Comparison of ENCODE assay signal across 8 mouse cellular contexts in genomic region chrX:112370577-112371410, GRCm38 (mm10). TPM values are rescaled to one million over a fixed set of nuclear protein-coding genes. Genes with fewer than 3 reads are reported as not detected.
DNase-seq lines count a peak whose midpoint lies in the region; ATAC-seq and TF ChIP-seq lines count a peak whose summit lies in the region.
"Not testable (repeated sequence)": the region's sequence is repeated elsewhere in the genome, so short reads cannot be mapped to it uniquely, and the experiment has no call there.

No protein-coding gene starts in this region.

- H3K79me2 ChIP-seq in MEL (ENCODE audit: control insufficient read depth, insufficient read depth, low read length, poor library complexity): not testable (repeated sequence)

- peak; percentile 91 for DNase-seq in MEL (ENCODE audit: low read depth, low spot score)
- peak; percentile 67 for DNase-seq in cerebellum, adult 9-10 months
- peak; percentile 20 to 22 for DNase-seq in frontal cortex, postnatal 10 days (ENCODE audit: low spot score in 2 of 2)
- DNase-seq in heart, postnatal 4 days: peak; percentile 16
- DNase-seq in large intestine, adult 2 months (ENCODE audit: low read depth, low spot score): peak; percentile 53
- DNase-seq in testis, postnatal 14 days (ENCODE audit: low spot score): peak; percentile 44

- not testable (repeated sequence) for H3K4me2 ChIP-seq in liver, embryonic 16.5 days (ENCODE audit: low read depth, low read length); neural tube, embryonic 12.5 days (replicated peaks)

- not testable (repeated sequence) for H3K9ac ChIP-seq in MEL (ENCODE audit: control insufficient read depth, low read depth, low read length, poor library complexity, severe bottlenecking); liver, embryonic 16.5 days (ENCODE audit: low read depth, low read length); neural tube, embryonic 12.5 days

- ATAC-seq in liver, embryonic 16.5 days (ENCODE audit: low read depth): peak; percentile 91
- peak; percentile 98 for ATAC-seq in neural tube, embryonic 12.5 days (ENCODE audit: low FRiP score, low read depth)

- H3K27ac ChIP-seq in MEL (ENCODE audit: control insufficient read depth, low read depth, low read length); liver, embryonic 16.5 days (ENCODE audit: low read length); neural tube, embryonic 12.5 days: not testable (repeated sequence)

- H3K4me3 ChIP-seq in MEL (ENCODE audit: control insufficient read depth in 1 of 2, insufficient read depth in 1 of 2, low read depth in 2 of 2, low read length in 2 of 2); liver, embryonic 16.5 days (ENCODE audit: low read depth, low read length); neural tube, embryonic 12.5 days: not testable (repeated sequence)

- H3K36me3 ChIP-seq in MEL (ENCODE audit: control insufficient read depth in 1 of 2, insufficient read depth in 2 of 2, low read length in 2 of 2); liver, embryonic 16.5 days (ENCODE audit: control insufficient read depth, insufficient read depth); neural tube, embryonic 12.5 days: not testable (repeated sequence)

- TF ChIP-seq RAD21 in MEL (IDR thresholded peaks at IDR 0.05; ENCODE audit: low read depth, low read length): peak; percentile 19

- not testable (repeated sequence) for TF ChIP-seq EP300 in MEL (IDR thresholded peaks at IDR 0.05; ENCODE audit: low read depth in 1 of 2, low read length in 2 of 2)

- not testable (repeated sequence) for H3K27me3 ChIP-seq in MEL (ENCODE audit: control insufficient read depth in 1 of 2, insufficient read depth in 2 of 2, low read length in 2 of 2); liver, embryonic 16.5 days (ENCODE audit: control insufficient read depth, insufficient read depth, low read depth, low read length); neural tube, embryonic 12.5 days (replicated peaks)

- H3K9me3 ChIP-seq in MEL (replicated peaks; ENCODE audit: insufficient read depth, low read length); liver, embryonic 16.5 days (replicated peaks; ENCODE audit: control insufficient read depth, low read length); neural tube, embryonic 12.5 days: not testable (repeated sequence)

- WGBS in large intestine, adult 2 months: 83% methylated on average over 5 of the region's 5 CpGs
- WGBS in liver, embryonic 16.5 days (ENCODE audit: insufficient replicate concordance): 63% methylated on average over 5 of the region's 5 CpGs
- WGBS in neural tube, embryonic 12.5 days: 86% methylated on average over 5 of the region's 5 CpGs

- H3K4me1 ChIP-seq in MEL (ENCODE audit: control insufficient read depth in 1 of 2, insufficient read depth in 2 of 2, low read length in 2 of 2); liver, embryonic 16.5 days (ENCODE audit: control insufficient read depth, low read depth, low read length); neural tube, embryonic 12.5 days: not testable (repeated sequence)

- TF ChIP-seq CTCF in MEL (IDR thresholded peaks at IDR 0.05 in 2 of 3, conservative IDR thresholded peaks at IDR 0.05 in 1 of 3; ENCODE audit: control insufficient read depth in 1 of 3, insufficient read depth in 1 of 3, low read depth in 2 of 3, low read length in 3 of 3, poor library complexity in 1 of 3, severe bottlenecking in 1 of 3): not testable (repeated sequence)

- TF ChIP-seq POLR2A in MEL (IDR thresholded peaks at IDR 0.05; ENCODE audit: control insufficient read depth in 1 of 2, insufficient read depth in 1 of 2, low read depth in 1 of 2, low read length in 2 of 2, poor library complexity in 1 of 2): not testable (repeated sequence)

TF ChIP-seq in MEL, 35 proteins besides CTCF, POLR2A, EP300 and RAD21:
- peak; percentile 43; the same call in 1 of the 2 replicates for TF ChIP-seq MYC (IDR thresholded peaks at IDR 0.05; ENCODE audit: low read depth, low read length)
TF ChIP-seq in MEL: peak in this region for 1; not testable (repeated sequence) for 34.

RNA-seq across cellular contexts. Expression of gene Satl1, which starts 35.8 kb away (rescaled TPM):
- total RNA-seq in MEL (2012; rRNA removed): not detected in 2 replicates
- polyA plus RNA-seq in MEL (2012; ENCODE audit: insufficient read depth in 1 of 2, insufficient read length in 2 of 2, low read depth in 1 of 2, low replicate concordance in 2 of 2, missing spikeins in 1 of 2): not detected
- not detected for total RNA-seq in heart, postnatal 4 days (2021)
- polyA plus RNA-seq in large intestine, adult 2 months (2012; rRNA removed): not detected in 2 replicates
- polyA plus RNA-seq in liver, embryonic 16.5 days (2015; fragmentation: Nextera tagmentation; extraction: Ambion mirVana): not detected in 2 replicates
- polyA plus RNA-seq in neural tube, embryonic 12.5 days (2016; fragmentation: Nextera tagmentation; extraction: Ambion mirVana): not detected in 2 replicates

RNA-seq across cellular contexts. Expression of gene Apool, which starts 59.7 kb away (rescaled TPM):
- total RNA-seq in MEL (2012; rRNA removed): 34.6 and 41.1 TPM in 2 replicates
- polyA plus RNA-seq in MEL (2012; ENCODE audit: insufficient read depth in 1 of 2, insufficient read length in 2 of 2, low read depth in 1 of 2, low replicate concordance in 2 of 2, missing spikeins in 1 of 2): 10 to 100 TPM in 1 of 2 experiments, not detected in 1; 32.9 TPM
- 10 to 100 TPM; 62.9 to 66.5 TPM for total RNA-seq in heart, postnatal 4 days (2021)
- polyA plus RNA-seq in large intestine, adult 2 months (2012; rRNA removed): 5.9 and 7.8 TPM in 2 replicates
- 22.3 and 22.9 TPM in 2 replicates for polyA plus RNA-seq in liver, embryonic 16.5 days (2015; fragmentation: Nextera tagmentation; extraction: Ambion mirVana)
- polyA plus RNA-seq in neural tube, embryonic 12.5 days (2016; fragmentation: Nextera tagmentation; extraction: Ambion mirVana): 43.5 and 44.0 TPM in 2 replicates

Comparison
In these comparisons a context has a peak if more than half of its experiments do, and no peak if none do; other contexts are left out.
1. DNase-seq: peak in every context shown above with its lines; median percentile 91 in MEL; 67 in cerebellum, adult 9-10 months; 53 in large intestine, adult 2 months; 44 in testis, postnatal 14 days; 21 in frontal cortex, postnatal 10 days; 16 in heart, postnatal 4 days.